Mouse (Mus musculus): ENCODE results near the gene Cpeb4. TPM values are rescaled to one million over a fixed set of nuclear protein-coding genes. Genes with fewer than 3 reads are reported as not detected.

Gene Cpeb4
- total and polyA plus RNA-seq, 3 experiments, result 13.8 to 23.9 (median 20.1) TPM

DNA sequence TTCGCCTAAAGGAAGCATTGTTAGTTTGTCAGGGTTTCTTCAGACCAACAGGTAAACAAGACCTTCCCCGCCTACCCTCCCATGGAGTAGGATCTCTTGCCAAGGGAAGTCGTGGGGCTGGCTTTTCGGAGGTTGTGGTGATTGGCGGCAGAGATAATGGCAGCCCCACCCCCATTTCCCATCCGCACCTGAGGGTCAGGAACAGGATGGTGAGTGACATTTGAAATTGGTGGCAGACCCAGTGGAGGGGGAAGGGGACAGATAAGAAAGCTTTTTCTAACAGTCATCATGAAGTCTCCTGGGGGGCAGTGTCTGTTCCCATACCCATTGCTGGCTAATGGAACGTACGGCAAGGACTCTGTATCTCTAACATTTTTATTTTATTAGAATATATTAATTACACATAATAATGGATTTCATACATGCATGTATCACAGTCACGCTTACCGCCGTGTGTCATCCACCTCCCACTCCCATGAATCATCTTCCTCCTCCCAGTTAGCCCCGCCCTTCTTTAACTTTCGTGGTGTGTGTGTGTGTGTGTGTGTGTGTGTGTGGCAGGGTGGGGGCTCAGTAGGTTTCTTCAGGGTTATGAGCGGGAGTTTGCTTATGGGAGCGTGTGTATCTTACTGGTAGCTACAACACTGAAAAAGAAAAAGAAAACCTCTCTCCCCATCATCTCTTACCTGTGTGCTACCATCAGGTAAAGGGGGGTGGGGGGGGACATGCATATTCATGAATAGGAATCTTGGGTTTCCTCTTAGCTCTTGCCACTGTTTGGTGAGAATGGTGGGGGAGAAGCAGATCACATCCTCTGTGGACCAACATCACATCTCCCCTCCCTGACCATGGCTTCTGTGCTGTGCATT is 76.7 kb downstream of the Cpeb4 start:
- H3K36me3 ChIP-seq (replicated peaks in 1 of 2; ENCODE audit: control insufficient read depth in 1 of 2, insufficient read depth in 1 of 2, low read length in 1 of 2), result no peaks in the 10 kb centered on the region
- H3K79me2 ChIP-seq (replicated peaks; ENCODE audit: control insufficient read depth, extremely low read depth, insufficient read depth, poor library complexity, severe bottlenecking), result no peaks in the 10 kb centered on the region
- H3K27me3 ChIP-seq (replicated peaks), result peaks cover 23% of the 10 kb centered on the region
- H3K27ac ChIP-seq (ENCODE audit: insufficient read depth, low read depth), result no peak overlapping the region
- H3K4me3 ChIP-seq (replicated peaks in 1 of 3; ENCODE audit: low read depth in 2 of 3, low read length in 2 of 3, poor library complexity in 1 of 3), result peak overlapping the region; percentile 46 to 53 (median 49)
- dilution Hi-C loops (cut with MboI; ENCODE audit: extremely low pct_ligation_motif_present, extremely low pct_unique_long_range_greater_than_20kb, low sequenced_read_pairs), result no loop called here
- in situ Hi-C loops (cut with MboI; ENCODE audit: low pct_ligation_motif_present, low pct_unique_long_range_greater_than_20kb, low sequenced_read_pairs), result loop anchor here (5.0 kb wide), 1 partner anchor 276 kb away; the partner anchor contains the start of gene Bod1
- peak overlapping the region; percentile 63 for H3K4me2 ChIP-seq (ENCODE audit: insufficient read depth, low read depth, poor library complexity, severe bottlenecking)
- no peaks in the 10 kb centered on the region for H3K9me3 ChIP-seq (replicated peaks; ENCODE audit: low read length)
- no peak; the same call in 1 of the 2 replicates for TF ChIP-seq ETS1 (conservative IDR thresholded peaks at IDR 0.05; ENCODE audit: low read depth, low read length)
- 0 out of 2 replicates have a peak, but pooled peaks have one; percentile 58 for TF ChIP-seq MAZ (IDR thresholded peaks at IDR 0.05; ENCODE audit: low read depth, low read length)
- 0 out of 2 replicates have a peak overlapping the region, but pooled peaks have one; percentile 18 for H3K9ac ChIP-seq (ENCODE audit: insufficient read depth, low read depth)
- no peak for DNase-seq (ENCODE audit: extremely low read depth)
- H3K4me1 ChIP-seq (ENCODE audit: control insufficient read depth in 1 of 2, insufficient read depth in 2 of 2), result peaks cover 7 to 18% of the 10 kb centered on the region in 2 experiments

DNA sequence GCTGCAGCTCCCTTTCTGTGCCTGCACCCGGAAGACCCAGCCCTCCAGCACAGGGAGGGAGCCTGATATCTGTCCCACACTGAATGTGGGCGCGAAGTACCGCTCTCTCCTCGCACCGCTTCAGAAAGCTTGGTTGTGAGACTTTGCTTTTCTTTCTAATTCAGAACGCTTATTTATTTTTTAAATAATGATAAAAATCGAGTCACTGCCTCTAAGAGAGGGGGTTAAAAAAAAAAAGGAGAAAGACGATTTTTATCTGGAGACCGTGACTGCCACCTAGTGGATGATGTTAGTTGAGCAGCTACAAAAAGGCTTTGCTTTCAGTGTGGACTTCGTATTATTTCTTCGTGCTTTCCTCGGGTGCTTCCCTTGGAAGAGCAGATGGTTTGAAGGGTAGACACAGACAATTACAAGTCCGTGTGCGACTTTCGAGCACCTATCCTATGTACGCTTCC is 77.3 kb downstream of the Cpeb4 start:
- Histone ChIP-seq H3K27ac (ENCODE audit: insufficient read depth, low read depth) (no peak overlapping the region), H3K9ac (ENCODE audit: insufficient read depth, low read depth) (0 out of 2 replicates have a peak overlapping the region, but pooled peaks have one; percentile 23), H3K4me2 (ENCODE audit: insufficient read depth, low read depth, poor library complexity, severe bottlenecking) (peak overlapping the region; percentile 88), H3K4me3 (replicated peaks in 1 of 3; ENCODE audit: low read depth in 2 of 3, low read length in 2 of 3, poor library complexity in 1 of 3) (peak overlapping the region; percentile 46 to 53 (median 49)), H3K79me2 (replicated peaks; ENCODE audit: control insufficient read depth, extremely low read depth, insufficient read depth, poor library complexity, severe bottlenecking) (no peaks in the 10 kb centered on the region), H3K9me3 (replicated peaks; ENCODE audit: low read length) (no peaks in the 10 kb centered on the region), H3K36me3 (replicated peaks in 1 of 2; ENCODE audit: control insufficient read depth in 1 of 2, insufficient read depth in 1 of 2, low read length in 1 of 2) (no peaks in the 10 kb centered on the region), H3K27me3 (replicated peaks) (peaks cover 25% of the 10 kb centered on the region), H3K4me1 (ENCODE audit: control insufficient read depth in 1 of 2, insufficient read depth in 2 of 2) (peaks cover 7 to 18% of the 10 kb centered on the region in 2 experiments)
- TF ChIP-seq CTCF (conservative IDR thresholded peaks at IDR 0.05 in 1 of 2, IDR thresholded peaks at IDR 0.05 in 1 of 2; ENCODE audit: low read depth in 2 of 2, low read length in 2 of 2) (peak; percentile 92 to 95), POLR2A (IDR thresholded peaks at IDR 0.05; ENCODE audit: low read depth, low read length) (no peak), SMC3 (IDR thresholded peaks at IDR 0.05; ENCODE audit: low read depth, low read length) (peak; percentile 96), ELF1 (IDR thresholded peaks at IDR 0.05; ENCODE audit: low read depth, low read length) (peak; percentile 89), SIN3A (IDR thresholded peaks at IDR 0.05; ENCODE audit: low read length) (no peak; the same call in 1 of the 2 replicates), MAFK (IDR thresholded peaks at IDR 0.05; ENCODE audit: insufficient replicate concordance, low read length) (no peak), NELFE (IDR thresholded peaks at IDR 0.05; ENCODE audit: low read depth, low read length) (no peak), TCF12 (IDR thresholded peaks at IDR 0.05; ENCODE audit: low read depth, low read length) (no peak), GABPA (IDR thresholded peaks at IDR 0.05; ENCODE audit: insufficient replicate concordance, low read depth, low read length) (no peak), MEF2A (IDR thresholded peaks at IDR 0.05; ENCODE audit: borderline replicate concordance, low read depth, low read length) (no peak), EP300 (IDR thresholded peaks at IDR 0.05; ENCODE audit: low read length) (no peak), RCOR1 (conservative IDR thresholded peaks at IDR 0.05; ENCODE audit: low read depth, low read length) (no peak), PAX5 (IDR thresholded peaks at IDR 0.05; ENCODE audit: low read length) (no peak), MXI1 (IDR thresholded peaks at IDR 0.05; ENCODE audit: low read depth, low read length) (no peak), E2F4 (IDR thresholded peaks at IDR 0.05; ENCODE audit: insufficient replicate concordance, low read depth, low read length) (0 out of 2 replicates have a peak, but pooled peaks have one; percentile 15), TBP (conservative IDR thresholded peaks at IDR 0.05; ENCODE audit: low read depth, low read length) (no peak), CHD1 (IDR thresholded peaks at IDR 0.05; ENCODE audit: low read depth, low read length) (no peak), USF1 (IDR thresholded peaks at IDR 0.05; ENCODE audit: low read depth, low read length) (no peak), IRF4 (IDR thresholded peaks at IDR 0.05; ENCODE audit: low read depth, low read length) (peak; percentile 48; the same call in 1 of the 2 replicates), ZC3H11A (IDR thresholded peaks at IDR 0.05; ENCODE audit: low read depth, low read length) (peak; percentile 92), ZNF384 (IDR thresholded peaks at IDR 0.05; ENCODE audit: low read depth, low read length) (peak; percentile 98), MAZ (IDR thresholded peaks at IDR 0.05; ENCODE audit: low read depth, low read length) (no peak; the same call in 1 of the 2 replicates), POLR2AphosphoS2 (IDR thresholded peaks at IDR 0.05; ENCODE audit: low read depth, low read length) (no peak), CHD2 (IDR thresholded peaks at IDR 0.05; ENCODE audit: low read length) (no peak), JUND (conservative IDR thresholded peaks at IDR 0.05; ENCODE audit: low read depth, low read length) (0 out of 2 replicates have a peak, but pooled peaks have one; percentile 62), JUN (IDR thresholded peaks at IDR 0.05; ENCODE audit: insufficient read depth, low read depth, low read length) (no peak), BHLHE40 (IDR thresholded peaks at IDR 0.05; ENCODE audit: low read depth, low read length) (no peak), KAT2A (IDR thresholded peaks at IDR 0.05; ENCODE audit: insufficient replicate concordance, low read length) (no peak), RAD21 (IDR thresholded peaks at IDR 0.05; ENCODE audit: low read depth, low read length) (peak; percentile 98)
- dilution Hi-C loops (cut with MboI; ENCODE audit: extremely low pct_ligation_motif_present, extremely low pct_unique_long_range_greater_than_20kb, low sequenced_read_pairs), result no loop called here
- in situ Hi-C loops (cut with MboI; ENCODE audit: low pct_ligation_motif_present, low pct_unique_long_range_greater_than_20kb, low sequenced_read_pairs), result loop anchor here (5.0 kb wide), 1 partner anchor 277 kb away; the partner anchor contains the start of gene Bod1
- DNase-seq (ENCODE audit: extremely low read depth), result peak; percentile 87
